Mouse (Mus musculus): ENCODE results near the gene Ctnnb1.

- TF ChIP-seq CTCF (IDR thresholded peaks at IDR 0.05; ENCODE audit: extremely low read depth, insufficient read length, insufficient replicate concordance, low read depth, low read length) = no peak
- no peak for TF ChIP-seq POLR2A (IDR thresholded peaks at IDR 0.05; ENCODE audit: low read depth, low read length)
Measured at GRCm38 (mm10) chr9:120989806-120990700, 61.0 kb downstream of the Ctnnb1 start.
